Mouse (Mus musculus) olfactory bulb, adult 2 months (tissue): ENCODE measurements around the gene Myo10.

Experiments
- CTCF ChIP-seq: fragments of 200-500 bp; IDR thresholded peaks from 2 replicates; pipeline ENCODE4 v1.5.1; 2012; ENCODE audit warnings: low read depth, mild to moderate bottlenecking, low read length, moderate library complexity; ENCODE audit not compliant: insufficient read depth
- POLR2A ChIP-seq: fragments of 200-500 bp; IDR thresholded peaks from 2 replicates; pipeline ENCODE4 v1.6.1; 2012; ENCODE audit warnings: mild to moderate bottlenecking, low read depth, low read length, moderate library complexity; ENCODE audit not compliant: insufficient read depth

GRCm38 (mm10) chr15:25732758-25733428 is 110.6 kb downstream of the Myo10 start:
- TF ChIP-seq POLR2A, result no peak
- no peak for TF ChIP-seq CTCF
